Comparison of ENCODE assay signal across 12 mouse cellular contexts in the genomic region with DNA sequence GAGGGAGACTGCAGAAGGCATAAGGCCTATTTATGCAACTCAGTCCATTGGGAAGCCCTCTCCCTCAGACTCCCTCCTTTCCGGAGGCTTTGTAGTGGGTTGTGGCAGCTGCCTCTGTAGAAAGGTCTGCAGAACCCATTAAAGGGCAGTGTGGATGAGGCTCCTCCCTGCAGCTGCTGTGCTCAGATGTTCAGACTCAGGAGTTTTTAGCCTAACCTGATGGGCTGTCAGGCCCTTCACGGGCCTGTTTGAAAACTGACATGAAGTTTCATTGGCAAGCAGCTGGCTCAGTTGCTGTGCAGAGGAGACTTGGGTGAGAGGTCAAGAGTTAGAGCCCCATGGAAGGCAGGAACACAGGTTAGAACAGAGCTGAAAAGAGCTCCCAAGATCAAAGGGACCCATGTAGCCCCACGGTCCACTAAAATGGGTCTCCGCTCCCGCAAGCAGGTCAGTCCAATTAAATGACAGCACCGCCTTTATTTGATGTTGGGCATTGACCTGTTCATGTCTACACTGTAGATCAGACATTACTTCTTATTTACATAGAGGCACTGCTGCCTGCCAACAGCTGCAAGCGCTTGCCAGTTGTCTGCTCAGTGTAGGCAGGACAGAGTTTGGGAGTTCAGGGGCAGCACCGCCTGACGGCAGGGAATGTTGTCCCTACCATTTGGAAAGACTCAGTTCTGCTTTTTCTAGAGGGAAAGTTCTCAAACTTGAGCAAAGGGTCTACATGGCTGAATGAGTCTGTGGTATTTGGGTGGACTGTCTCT. TPM values are rescaled to one million over a fixed set of nuclear protein-coding genes. Genes with fewer than 3 reads are reported as not detected.
DNase-seq lines count a peak whose midpoint lies in the region; ATAC-seq and TF ChIP-seq lines count a peak whose summit lies in the region.
"Had no signal": no experiment of that assay in that cellular context is flagged by ENCODE, and none has a peak within 500 bp of the region (broad histone marks: within the 10 kb centered on the region; RNA-seq: fewer than 3 reads in every experiment).

No protein-coding gene starts in this region.

- no peaks in the 10 kb centered on the region for H3K9me3 ChIP-seq in heart, embryonic 15.5 days (replicated peaks)
- no peaks in the 10 kb centered on the region for H3K9me3 ChIP-seq in heart, embryonic 10.5 days
- H3K9me3 ChIP-seq in intestine, postnatal 0 days (ENCODE audit: control insufficient read depth) = no peaks in the 10 kb centered on the region
- H3K9me3 ChIP-seq: hindbrain, embryonic 15.5 days had no signal

- ATAC-seq in heart, embryonic 15.5 days (replicated peaks; ENCODE audit: insufficient number of reproducible peaks, insufficient read depth, low FRiP score, low read depth) = no peak
- ATAC-seq in intestine, postnatal 0 days = no peak

- DNase-seq in heart, embryonic 10.5 days (ENCODE audit: low spot score) = no peak
- DNase-seq in urinary bladder, postnatal 14 days (ENCODE audit: low spot score) = peak; percentile 9
- no peak for DNase-seq in urinary bladder, postnatal 25 days (ENCODE audit: low spot score)
- DNase-seq in mesoderm, embryonic 11.5 days (ENCODE audit: low read depth, low spot score) = peak; percentile 56
- DNase-seq in cerebellum, adult 11 months = no peak
- no peak for DNase-seq in left cerebral cortex, postnatal 25 days (ENCODE audit: low spot score in 2 of 2)
- DNase-seq: adrenal gland, adult 2 months; right cerebral cortex, postnatal 25 days had no signal

- H3K36me3 ChIP-seq in heart, embryonic 15.5 days = no peaks in the 10 kb centered on the region
- no peaks in the 10 kb centered on the region for H3K36me3 ChIP-seq in heart, embryonic 10.5 days
- H3K36me3 ChIP-seq in intestine, postnatal 0 days (ENCODE audit: control insufficient read depth, insufficient read depth) = no peaks in the 10 kb centered on the region
- H3K36me3 ChIP-seq: hindbrain, embryonic 15.5 days had no signal

- no peaks in the 10 kb centered on the region for H3K27me3 ChIP-seq in heart, embryonic 15.5 days
- no peaks in the 10 kb centered on the region for H3K27me3 ChIP-seq in heart, embryonic 10.5 days (ENCODE audit: insufficient read depth, poor library complexity, severe bottlenecking)
- no peaks in the 10 kb centered on the region for H3K27me3 ChIP-seq in intestine, postnatal 0 days (replicated peaks; ENCODE audit: control insufficient read depth, insufficient read depth, low read length)
- H3K27me3 ChIP-seq: hindbrain, embryonic 15.5 days had no signal

- 70% methylated on average over 9 of the region's 9 CpGs for WGBS in heart, embryonic 15.5 days
- WGBS in heart, embryonic 10.5 days = 79% methylated on average over 9 of the region's 9 CpGs
- 65% methylated on average over 9 of the region's 9 CpGs for WGBS in intestine, postnatal 0 days

- H3K9ac ChIP-seq in heart, embryonic 15.5 days = no peak overlapping the region
- no peak overlapping the region for H3K9ac ChIP-seq in intestine, postnatal 0 days (ENCODE audit: low read depth, low read length)
- H3K9ac ChIP-seq: hindbrain, embryonic 15.5 days had no signal

- no peak overlapping the region for H3K4me2 ChIP-seq in heart, embryonic 15.5 days
- no peak overlapping the region for H3K4me2 ChIP-seq in intestine, postnatal 0 days (replicated peaks; ENCODE audit: low read depth)
- H3K4me2 ChIP-seq: hindbrain, embryonic 15.5 days had no signal

- intact Hi-C loops in left cerebral cortex, postnatal 25 days (cut with DNase I) = no loop called here

- no peak for TF ChIP-seq CTCF in intestine, postnatal 0 days (IDR thresholded peaks at IDR 0.05; ENCODE audit: low read depth)

- H3K4me3 ChIP-seq in heart, embryonic 15.5 days = no peak overlapping the region
- H3K4me3 ChIP-seq in heart, embryonic 10.5 days = no peak overlapping the region
- no peak overlapping the region for H3K4me3 ChIP-seq in intestine, postnatal 0 days (ENCODE audit: low read depth, low read length)
- H3K4me3 ChIP-seq: hindbrain, embryonic 15.5 days; megakaryocyte, embryonic 14.5 days had no signal

- peaks cover 8% of the 10 kb centered on the region; the same call in 1 of the 2 replicates for H3K4me1 ChIP-seq in heart, embryonic 15.5 days (replicated peaks)
- peaks cover 16% of the 10 kb centered on the region; the same call in 1 of the 2 replicates for H3K4me1 ChIP-seq in heart, embryonic 10.5 days
- no peaks in the 10 kb centered on the region for H3K4me1 ChIP-seq in intestine, postnatal 0 days (replicated peaks; ENCODE audit: control insufficient read depth, insufficient read depth, low read length)
- H3K4me1 ChIP-seq: hindbrain, embryonic 15.5 days had no signal

- H3K27ac ChIP-seq in heart, embryonic 15.5 days = 0 out of 2 replicates have a peak overlapping the region, but pooled peaks have one; percentile 3
- H3K27ac ChIP-seq in heart, embryonic 10.5 days = no peak overlapping the region
- no peak overlapping the region for H3K27ac ChIP-seq in intestine, postnatal 0 days (ENCODE audit: low read depth, low read length)
- H3K27ac ChIP-seq: hindbrain, embryonic 15.5 days had no signal

RNA-seq across cellular contexts. Expression of a gene that starts 53.8 kb away (rescaled TPM):
- polyA plus RNA-seq in heart, embryonic 15.5 days (2015; fragmentation: Nextera tagmentation; extraction: Ambion mirVana) = 25.6 and 26.9 TPM in 2 replicates
- polyA plus RNA-seq in heart, embryonic 10.5 days (2016; fragmentation: Nextera tagmentation; extraction: Ambion mirVana) = 31.0 and 34.7 TPM in 2 replicates
- 6.3 and 6.6 TPM in 2 replicates for polyA plus RNA-seq in intestine, postnatal 0 days (2015; fragmentation: Nextera tagmentation; extraction: Ambion mirVana)
- 100 to 1,000 TPM; 148 to 153 TPM for total RNA-seq in left cerebral cortex, postnatal 25 days (2021)

Comparison
In these comparisons a context has a peak if more than half of its experiments do, and no peak if none do; other contexts are left out.
1. DNase-seq: peak in urinary bladder, postnatal 14 days (single experiment) and mesoderm, embryonic 11.5 days (single experiment); none in heart, embryonic 10.5 days (single experiment), urinary bladder, postnatal 25 days (single experiment), cerebellum, adult 11 months (single experiment) and left cerebral cortex, postnatal 25 days (0 of 2).